Mouse (Mus musculus): ENCODE data around the gene Ppm1b.

GRCm38 (mm10) chr17:85013485-85013884 lies 56.9 kb downstream of the Ppm1b start:
- TF ChIP-seq CTCF (IDR thresholded peaks at IDR 0.05; ENCODE audit: low read depth): no peak
- TF ChIP-seq EP300 (IDR thresholded peaks at IDR 0.05; ENCODE audit: low read depth): no peak

Data from liver, embryonic 14.5 days (tissue).